Mouse (Mus musculus): Measurements from ENCODE around the gene Gm8271.
"Not testable (repeated sequence)": the region's sequence is repeated elsewhere in the genome, so short reads cannot be mapped to it uniquely, and the experiment has no call there.

Gene Gm8271

GRCm38 (mm10) chr14:5185493-5185892, at the start of gene Gm8271:
Gm8271 (plus strand) TSS chr14:5185793.
- not testable (repeated sequence) for DNase-seq (ENCODE audit: low spot score)

DNA sequence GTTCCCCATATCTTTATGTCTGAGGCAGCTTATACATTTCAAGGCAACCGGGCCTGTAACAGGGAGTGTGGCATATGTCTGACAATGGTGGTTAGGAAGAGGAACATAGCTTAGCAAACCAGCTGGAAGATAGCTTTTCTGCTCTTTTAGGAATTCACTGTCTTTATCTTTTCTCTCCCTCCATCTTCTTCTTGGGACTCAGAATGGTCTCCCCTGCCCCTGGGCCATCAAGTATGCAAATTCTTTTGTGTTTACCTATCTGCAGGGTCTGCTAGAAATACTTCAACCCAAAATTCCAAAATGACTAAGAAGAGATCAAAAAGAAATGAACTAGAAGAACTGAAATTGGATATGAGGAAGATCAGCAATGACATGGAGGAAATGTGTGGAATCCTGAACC, 21.4 kb upstream of the Gm8271 start, which contains the start of gene Gm3317:
Gene Gm3317 (plus strand): TSS at position 301 of the 400 bp plus-strand sequence.
- DNase-seq (ENCODE audit: low spot score): not testable (repeated sequence)

Measured in embryo, embryonic 10.5 days (tissue).